Mouse (Mus musculus) myocyte (in vitro differentiated cells): ENCODE data around the gene Pde7b.

Experiments
- MYOG ChIP-seq, 3 experiments: IDR thresholded peaks; one replicate each; pipeline ENCODE4 v1.6.1; 2011; ENCODE audit warnings: control low read depth in 2 of 3, low read depth in 2 of 3, mild to moderate bottlenecking in 2 of 3; ENCODE audit not compliant: insufficient read length in 2 of 3, control insufficient read depth in 1 of 3, insufficient read depth in 1 of 3
- POLR2A ChIP-seq: IDR thresholded peaks from one replicate; pipeline ENCODE4 v1.6.1; 2011; ENCODE audit warnings: low read depth, mild to moderate bottlenecking, control low read depth, moderate library complexity; ENCODE audit not compliant: insufficient read length
- TCF12 ChIP-seq: IDR thresholded peaks from one replicate; pipeline ENCODE4 v1.6.1; 2011; ENCODE audit warnings: mild to moderate bottlenecking, control low read depth; ENCODE audit not compliant: poor library complexity, insufficient read depth, severe bottlenecking
- TCF3 ChIP-seq: IDR thresholded peaks from one replicate; pipeline ENCODE4 v1.6.1; 2011; ENCODE audit warnings: low read depth, control low read depth; ENCODE audit not compliant: insufficient read length
- USF1 ChIP-seq: IDR thresholded peaks from one replicate; pipeline ENCODE4 v1.6.1; 2011; ENCODE audit warnings: low read depth, mild to moderate bottlenecking, control low read depth, moderate library complexity

DNA sequence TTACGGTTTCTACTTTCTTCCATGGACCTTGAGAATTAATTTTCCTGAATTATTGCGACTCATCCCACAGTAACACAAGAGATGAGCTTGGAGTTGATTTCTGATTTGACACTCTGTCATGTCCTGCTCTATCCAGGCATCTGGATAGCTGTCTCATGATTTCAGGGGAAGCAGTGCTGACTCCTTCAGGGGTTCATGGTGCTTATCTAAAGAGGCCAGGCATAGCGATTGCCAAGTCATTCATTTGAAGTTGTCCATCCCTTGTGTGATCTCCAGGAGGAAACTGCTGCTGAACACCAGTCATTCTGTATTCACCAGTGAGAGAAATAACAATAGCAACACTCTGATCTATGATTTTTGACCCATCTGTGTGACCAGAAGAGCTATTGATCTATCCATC is 43.9 kb downstream of the Pde7b start:
- TF ChIP-seq TCF3 = no peak
- TF ChIP-seq TCF12 = no peak
- no peak for TF ChIP-seq MYOG (IDR thresholded peaks at IDR 0.05; ENCODE audit: control insufficient read depth in 1 of 3, insufficient read depth in 1 of 3, insufficient read length in 2 of 3, low read depth in 2 of 3)
- TF ChIP-seq USF1 = no peak
- no peak for TF ChIP-seq POLR2A
